Mouse (Mus musculus) left cerebral cortex, postnatal 36 days (tissue): ENCODE results near the gene Glrb. TPM values are rescaled to one million over a fixed set of nuclear protein-coding genes. Genes with fewer than 3 reads are reported as not detected.

ENCODE experiments used
- DNase-seq, 2 experiments: peaks; one replicate each; pipeline ENCODE4 v3.0.0; 2021 to 2022; ENCODE audit warnings: low spot score in 2 of 2, mixed read lengths in 1 of 2
- intact Hi-C: fragments of 180-260 bp; cut with DNase I; formaldehyde crosslinking; loops from one replicate; pipeline ENCODE4 v1.15.1; 2025
- total RNA-seq, 2 experiments: library from RNA; stranded (reverse); gene quantifications; 2 replicates each; pipeline ENCODE4 v1.2.3; 2021

Glrb gene
- total RNA-seq: 100 to 1,000 TPM; 198 to 209 TPM

DNA sequence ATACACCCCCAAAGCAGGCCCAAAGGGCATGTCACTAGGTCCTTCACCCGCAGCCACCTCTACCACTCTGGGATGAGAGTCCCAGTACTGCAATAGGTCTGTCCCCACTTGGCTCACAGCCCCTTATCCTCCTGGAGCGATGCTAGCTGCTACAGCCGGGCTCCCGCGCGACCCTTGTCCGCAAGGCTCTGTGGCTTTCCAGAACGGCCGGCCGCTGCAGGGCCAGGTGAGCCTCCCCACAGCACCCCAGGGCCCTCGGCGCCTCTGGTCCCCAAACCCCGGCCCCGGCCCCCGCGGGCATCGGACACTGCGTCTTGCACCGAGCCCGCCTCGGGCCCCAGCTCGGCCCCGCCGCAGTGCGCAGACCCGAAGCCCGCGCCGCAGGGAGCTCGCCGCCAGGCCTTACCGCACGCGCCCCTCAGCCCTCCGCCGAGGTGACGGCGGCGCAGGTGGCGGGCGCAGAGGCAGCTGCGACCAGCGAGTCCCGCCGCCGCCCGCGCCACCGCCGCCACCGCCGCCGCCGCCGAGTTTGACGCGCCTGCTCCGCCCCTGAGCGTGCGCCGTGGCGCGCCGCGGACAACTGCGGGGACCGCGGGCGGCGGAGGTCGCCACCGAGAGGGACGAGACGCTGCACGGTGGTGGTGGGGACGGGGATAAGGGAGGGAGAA is at the start of gene Glrb:
TSS of gene Glrb (minus strand) at position 550 of the 668 bp plus-strand sequence.
- intact Hi-C loops: loop anchor here (5.0 kb wide), 2 partner anchors 111 to 124 kb away; partner anchors contain the start of genes Gria2 and Pdgfc
- peak; percentile 73 to 83 for DNase-seq

GRCm38 (mm10) chr3:80959965-80960364 is 46.5 kb upstream of the Glrb start:
- no peak for DNase-seq
- intact Hi-C loops: loop anchor here (2.0 to 5.0 kb wide), 3 partner anchors 77 to 965 kb away; partner anchors contain the start of gene Pdgfc

- intact Hi-C loops: loop anchor here (2.0 kb wide), 2 partner anchors 824 to 966 kb away; no protein-coding TSS in a partner anchor
Measured at GRCm38 (mm10) chr3:80958591-80958990, 45.1 kb upstream of the Glrb start.

GRCm38 (mm10) chr3:80913779-80914284 is 372 bp upstream of the Glrb start:
- intact Hi-C loops: loop anchor here (5.0 kb wide), 2 partner anchors 112 to 123 kb away; partner anchors contain the start of genes Gria2 and Pdgfc
- no peak for DNase-seq

More at GRCm38 (mm10) chr3:80958591-80958990, 45.1 kb upstream of the Glrb start:
- peak; percentile 30 to 43 for DNase-seq

GRCm38 (mm10) chr3:80894745-80895480 is 18.5 kb downstream of the Glrb start:
- no peak for DNase-seq
- intact Hi-C loops: no loop called here

DNA sequence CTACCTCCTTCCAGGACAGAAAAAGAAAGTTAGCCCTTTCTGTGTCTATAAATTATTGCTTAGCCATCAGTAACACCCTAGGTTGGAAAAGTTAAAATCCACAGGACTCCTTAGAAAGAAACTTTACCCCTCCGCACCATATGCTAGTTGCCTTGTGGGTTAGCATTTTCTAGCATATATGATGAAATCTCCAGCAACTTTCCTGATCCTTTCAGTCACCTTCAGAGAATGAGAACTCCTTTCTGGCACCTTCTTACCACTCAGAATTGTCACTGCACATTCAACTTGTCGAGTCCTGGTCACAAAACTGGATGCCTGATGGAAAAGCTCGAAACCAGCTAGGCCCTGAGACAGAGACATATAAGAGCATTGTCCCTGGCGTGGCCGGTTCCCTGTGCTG is 19.1 kb downstream of the Glrb start:
- intact Hi-C loops: no loop called here
- no peak for DNase-seq

DNA sequence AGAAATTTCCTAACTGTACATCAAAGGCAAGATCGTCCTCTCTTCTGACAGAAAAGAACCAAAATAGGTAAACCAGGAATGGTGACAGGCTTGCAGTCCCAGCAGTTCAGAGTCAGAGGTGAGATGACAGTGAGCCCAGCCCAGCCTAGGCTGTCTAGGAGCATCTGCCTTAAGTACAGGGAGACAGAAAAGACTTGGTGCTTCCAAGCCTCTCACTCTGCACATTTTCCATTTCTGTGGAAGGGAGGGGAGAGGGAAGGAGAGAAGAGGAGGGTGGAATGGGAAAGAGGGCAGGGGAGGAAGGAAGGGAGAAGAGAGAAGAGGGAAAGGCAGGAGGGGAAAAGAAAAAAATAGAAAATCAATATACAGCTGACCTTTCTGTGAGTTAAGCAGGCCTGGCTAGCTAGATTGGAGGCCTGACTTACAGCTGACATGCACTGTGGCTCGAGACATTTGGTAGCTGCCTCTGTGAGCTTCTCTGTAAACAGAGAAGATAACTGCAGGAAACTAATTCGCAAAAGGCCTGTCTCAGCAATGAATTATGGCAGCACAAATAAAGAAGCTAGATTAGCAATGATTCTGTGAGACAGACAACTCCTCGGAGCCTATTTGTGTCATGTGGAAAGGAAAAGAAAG is 20.3 kb downstream of the Glrb start:
- intact Hi-C loops: no loop called here

GRCm38 (mm10) chr3:80891087-80891486 is 22.4 kb downstream of the Glrb start:
- intact Hi-C loops: no loop called here
- DNase-seq: no peak

More for the DNA sequence above, 20.3 kb downstream of the Glrb start:
- no peak for DNase-seq

- DNase-seq: no peak
- intact Hi-C loops: no loop called here
Measured at GRCm38 (mm10) chr3:80885174-80885573, 28.3 kb downstream of the Glrb start.

DNA sequence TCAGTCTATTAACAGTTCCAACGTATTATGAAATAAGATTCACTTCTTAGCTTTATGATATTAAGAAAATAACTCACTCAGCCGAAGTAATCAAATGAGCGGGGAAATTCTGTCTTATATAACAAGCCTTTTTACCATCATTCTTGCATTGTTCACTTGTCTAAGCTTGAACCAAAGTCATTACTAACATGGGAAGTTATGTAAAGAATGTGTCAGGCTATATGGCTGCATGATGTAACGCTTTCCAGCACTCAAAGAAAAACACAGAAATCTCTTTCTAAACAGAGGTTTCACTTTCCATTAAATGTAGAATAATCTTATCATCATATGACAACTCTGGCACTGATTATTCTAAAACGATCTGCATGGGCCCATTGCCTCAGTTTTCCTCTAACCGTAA is 29.9 kb downstream of the Glrb start:
- intact Hi-C loops: no loop called here
- DNase-seq: no peak

- no peak for DNase-seq
- intact Hi-C loops: no loop called here
Measured at GRCm38 (mm10) chr3:80880660-80881293, 32.7 kb downstream of the Glrb start.

DNA sequence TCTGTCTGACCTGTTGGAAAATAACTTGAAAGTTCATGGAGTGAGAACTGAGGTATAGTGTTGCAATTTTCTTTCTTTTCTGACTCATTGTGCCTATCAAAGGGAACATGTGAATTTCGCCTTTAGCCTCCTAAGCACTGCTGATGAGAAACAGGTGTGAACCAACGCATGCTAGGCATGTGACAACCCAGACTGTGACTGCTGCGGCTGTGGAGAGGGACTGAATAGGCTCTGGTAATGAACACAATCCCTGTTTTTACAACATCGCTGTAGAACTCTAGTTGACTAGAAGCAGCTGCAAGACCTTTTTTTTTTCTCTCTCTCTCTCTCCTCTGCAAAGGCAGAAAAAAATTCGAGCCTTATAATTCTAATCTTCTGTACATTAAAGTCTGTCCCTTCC is 34.9 kb downstream of the Glrb start:
- intact Hi-C loops: no loop called here
- DNase-seq: no peak

DNA sequence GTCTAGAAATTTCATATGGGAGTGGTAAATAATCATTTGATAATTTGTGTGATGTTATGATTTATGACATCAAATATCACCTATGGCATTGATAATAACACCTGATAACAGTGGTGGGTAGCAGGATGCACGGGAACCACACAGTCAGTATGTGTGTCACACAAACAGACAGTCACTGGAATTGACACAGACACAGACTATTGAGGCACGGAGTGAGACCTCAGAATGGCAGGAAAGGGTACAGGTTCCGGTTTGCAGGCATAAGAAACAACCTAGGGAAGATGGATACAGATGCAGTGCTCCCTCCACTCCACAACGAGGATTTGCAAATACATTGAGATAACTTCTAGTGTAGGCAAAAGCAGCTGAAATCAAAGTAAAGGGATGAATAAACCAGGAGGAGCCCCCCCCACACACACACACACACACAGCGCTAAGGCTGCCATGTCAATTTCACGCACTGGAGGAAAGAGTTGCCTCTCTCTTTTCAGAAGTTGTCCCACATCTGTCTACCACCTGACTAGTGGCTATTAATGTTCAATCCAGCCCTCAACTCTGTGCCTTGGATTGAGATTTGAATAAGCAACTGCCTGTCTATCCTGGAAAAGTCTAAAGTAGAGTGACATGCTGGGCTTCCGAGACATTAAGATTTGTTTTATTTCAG is 38.6 kb downstream of the Glrb start:
- intact Hi-C loops: no loop called here
- DNase-seq: no peak

DNA sequence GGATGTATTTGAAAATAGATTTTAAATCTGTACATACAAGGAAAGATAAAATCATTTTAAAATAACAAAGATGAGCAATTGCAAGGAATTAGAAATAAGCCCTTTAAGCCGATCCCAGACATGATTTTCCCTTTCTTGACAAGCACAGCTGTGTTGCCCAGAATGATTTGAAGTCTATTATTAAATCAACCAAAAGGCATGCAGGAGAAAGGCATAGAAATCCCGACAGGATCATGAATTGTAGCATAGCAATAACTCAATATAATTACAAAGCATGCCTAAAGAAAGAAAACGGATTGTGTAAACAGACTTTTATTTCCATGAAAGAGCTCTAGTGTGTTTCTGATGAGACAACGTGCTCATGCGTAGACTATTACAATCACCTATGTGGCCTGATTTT is 39.4 kb downstream of the Glrb start:
- DNase-seq: no peak
- intact Hi-C loops: no loop called here

DNA sequence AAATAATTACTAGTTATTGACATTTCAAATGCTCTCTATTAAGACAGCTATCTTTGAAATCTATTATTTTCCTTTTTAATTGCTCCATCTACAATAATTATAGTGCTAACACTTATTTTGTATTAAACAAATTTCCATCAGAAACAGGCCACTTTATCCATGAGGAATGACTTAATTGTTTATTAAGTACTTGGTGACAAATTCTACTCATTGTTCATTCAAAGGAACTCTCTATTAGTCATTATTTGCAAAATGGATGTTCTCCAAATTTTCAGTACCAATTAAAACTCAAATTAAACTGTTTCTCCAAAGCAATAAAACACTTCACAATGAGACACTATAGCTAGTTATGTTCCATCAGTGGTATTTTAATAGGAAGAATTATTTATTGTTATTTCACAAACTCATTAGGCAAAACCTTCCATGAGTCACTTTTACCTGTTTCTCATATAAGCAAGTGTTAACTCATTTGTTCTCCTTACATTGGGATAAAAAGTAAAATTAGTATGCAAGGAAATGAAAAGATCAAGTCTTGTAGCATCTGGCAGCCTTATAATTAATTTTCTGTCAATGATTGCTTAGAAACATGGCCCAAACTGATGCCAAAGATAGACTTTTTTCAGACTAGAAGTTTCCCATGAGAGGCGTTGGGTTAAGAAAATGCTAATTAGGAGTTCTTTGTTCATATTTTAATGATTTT is 41.8 kb downstream of the Glrb start:
- intact Hi-C loops: no loop called here
- no peak for DNase-seq

- peak; percentile 13 to 17 for DNase-seq
- intact Hi-C loops: no loop called here
Measured at GRCm38 (mm10) chr3:80867328-80867727, 46.1 kb downstream of the Glrb start.

DNA sequence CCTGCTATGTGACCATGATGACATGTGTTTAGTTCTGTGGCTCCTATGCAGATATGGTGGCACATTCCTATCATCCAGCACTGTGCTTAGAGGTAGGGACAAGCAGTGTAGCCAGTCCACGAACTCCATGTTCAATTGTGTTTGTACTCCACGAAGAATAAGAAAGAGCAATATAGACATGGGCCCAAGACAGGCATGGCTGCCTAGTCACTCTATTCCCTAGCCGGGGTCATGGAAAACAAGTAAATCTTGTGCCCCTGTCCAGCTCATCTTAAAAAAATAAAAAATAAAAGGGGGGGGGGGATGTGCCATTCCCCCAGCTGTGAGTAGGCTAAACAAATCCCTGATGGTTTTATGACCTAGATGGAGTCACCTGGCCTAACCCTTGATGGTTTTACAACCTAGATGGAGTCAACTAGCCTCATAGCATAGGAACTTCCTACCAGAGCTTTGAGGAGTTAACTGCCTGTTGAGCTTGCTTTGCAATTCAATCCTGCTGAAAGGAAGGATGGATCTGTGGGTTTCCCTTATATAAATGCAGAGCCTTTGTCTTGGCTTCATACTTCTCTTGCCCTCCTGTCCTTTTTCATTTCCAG is 60.5 kb downstream of the Glrb start:
- DNase-seq: no peak
- intact Hi-C loops: no loop called here

DNA sequence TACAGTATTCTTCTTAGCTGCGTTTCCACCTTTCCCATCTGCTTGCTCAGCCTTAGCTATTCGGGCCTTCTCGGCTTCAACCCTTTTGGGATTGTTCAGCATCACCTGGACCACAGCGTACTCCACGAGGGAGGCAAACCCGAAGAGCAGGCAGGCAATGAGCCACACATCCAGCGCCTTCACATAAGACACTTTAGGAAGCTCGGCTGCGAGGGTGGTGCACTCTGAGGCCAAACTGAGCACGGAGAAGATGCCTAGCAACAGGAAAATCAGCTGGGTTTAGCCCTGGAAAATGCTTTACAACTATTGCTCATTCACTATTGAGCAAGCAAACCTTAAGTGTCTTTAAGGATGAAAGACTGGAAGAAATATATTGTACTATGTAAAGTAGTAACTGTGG is 62.5 kb downstream of the Glrb start:
- intact Hi-C loops: no loop called here

More for the DNA sequence above, 62.5 kb downstream of the Glrb start:
- DNase-seq: peak in 1 of 2 experiments; percentile 12
